Mouse (Mus musculus): ENCODE results near the gene Hoxb7. TPM values are rescaled to one million over a fixed set of nuclear protein-coding genes. Genes with fewer than 3 reads are reported as not detected.
A peak's percentile ranks its signal among the peaks of the same experiment; 100 is the strongest.

Hoxb7 gene
- polyA plus RNA-seq, 1 experiment from 2014 or later = not detected

DNA sequence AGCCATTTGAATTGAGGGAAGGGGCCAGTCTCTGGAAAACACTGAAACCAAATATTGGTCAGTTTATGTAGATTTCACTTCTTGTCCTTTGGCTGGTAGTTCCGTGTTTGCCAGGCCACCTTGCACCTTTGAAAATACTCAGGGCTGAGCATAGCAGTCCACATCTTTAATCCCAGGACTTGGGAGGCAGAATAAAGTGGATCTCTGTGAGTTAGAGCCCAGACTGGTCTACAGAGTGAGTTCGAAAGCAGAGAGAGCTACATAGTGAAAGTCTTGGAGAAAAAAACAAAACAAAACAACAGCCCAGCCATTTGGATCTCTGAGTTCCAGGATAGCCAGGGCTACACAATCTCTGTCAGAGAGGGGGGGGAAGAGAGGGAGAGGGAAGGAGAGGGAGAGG lies 29.3 kb upstream of the Hoxb7 start:
- 14% methylated on average over 2 of the region's 2 CpGs for WGBS

DNA sequence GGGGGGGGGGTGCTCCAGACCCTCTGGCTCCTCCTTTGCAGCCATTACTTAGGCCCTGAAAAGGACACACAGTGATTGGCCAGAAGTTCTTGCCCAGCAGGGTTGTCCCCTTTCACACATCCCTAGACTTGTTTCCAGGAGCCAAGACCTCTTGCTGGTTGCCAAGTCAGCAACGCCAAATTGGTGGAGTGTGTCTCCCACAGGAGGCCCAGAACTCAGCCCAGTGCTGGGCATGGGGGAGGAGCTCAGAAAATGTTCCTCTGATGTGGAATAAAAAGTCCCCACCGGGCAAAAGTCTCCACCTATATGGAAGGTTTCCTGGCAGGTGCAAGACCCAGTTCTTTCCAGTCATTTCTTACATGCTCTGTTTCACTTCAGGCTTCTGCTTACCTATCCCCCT lies 27.4 kb upstream of the Hoxb7 start:
- peaks cover 100% of the 10 kb centered on the region for H3K27me3 ChIP-seq (ENCODE audit: control insufficient read depth, insufficient read depth, low read length)
- no peaks in the 10 kb centered on the region for H3K9me3 ChIP-seq (ENCODE audit: control insufficient read depth, low read length)
- no peaks in the 10 kb centered on the region for H3K4me1 ChIP-seq (ENCODE audit: control insufficient read depth, insufficient read depth, low read length)
- whole genome bisulfite sequencing = 3% methylated on average over 2 of the region's 2 CpGs
- H3K4me2 ChIP-seq (ENCODE audit: low read length) = no peak overlapping the region
- ATAC-seq (ENCODE audit: low FRiP score, low TSS enrichment) (no peak), DNase-seq (no peak)
- no peak overlapping the region for H3K4me3 ChIP-seq (replicated peaks; ENCODE audit: low read depth, low read length)
- H3K9ac ChIP-seq (replicated peaks; ENCODE audit: low read length) = no peak overlapping the region
- H3K36me3 ChIP-seq (ENCODE audit: control insufficient read depth, insufficient read depth, low read length) = no peaks in the 10 kb centered on the region
- H3K27ac ChIP-seq (replicated peaks; ENCODE audit: low read depth, low read length) = no peak overlapping the region

More for the DNA sequence above, 29.3 kb upstream of the Hoxb7 start:
- Histone ChIP-seq H3K27ac (replicated peaks; ENCODE audit: low read depth, low read length) (no peak overlapping the region), H3K4me2 (ENCODE audit: low read length) (no peak overlapping the region), H3K4me1 (ENCODE audit: control insufficient read depth, insufficient read depth, low read length) (no peaks in the 10 kb centered on the region), H3K9ac (replicated peaks; ENCODE audit: low read length) (no peak overlapping the region), H3K9me3 (ENCODE audit: control insufficient read depth, low read length) (no peaks in the 10 kb centered on the region), H3K36me3 (ENCODE audit: control insufficient read depth, insufficient read depth, low read length) (no peaks in the 10 kb centered on the region), H3K27me3 (ENCODE audit: control insufficient read depth, insufficient read depth, low read length) (peaks cover 100% of the 10 kb centered on the region), H3K4me3 (replicated peaks; ENCODE audit: low read depth, low read length) (no peak overlapping the region)
- no peak for DNase-seq
- no peak for ATAC-seq (ENCODE audit: low FRiP score, low TSS enrichment)

DNA sequence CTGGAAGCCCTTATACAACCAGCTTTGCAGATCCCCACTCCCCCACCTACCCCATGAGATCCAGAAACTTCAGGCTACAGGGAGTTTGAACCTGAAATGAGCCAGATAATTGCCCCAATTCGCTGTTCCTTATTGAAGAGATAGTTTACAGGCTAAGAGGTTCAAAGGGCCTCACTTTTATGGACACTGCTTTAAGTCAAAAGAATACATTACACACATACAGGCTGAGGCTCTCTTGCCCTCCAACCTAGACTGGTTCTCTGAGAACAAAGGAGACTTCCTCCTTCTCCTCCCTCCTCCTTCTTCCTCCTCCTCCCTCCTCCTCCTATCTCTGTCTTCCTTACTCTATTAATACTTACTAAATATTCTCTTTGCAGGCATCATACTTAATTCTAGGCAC lies 26.9 kb upstream of the Hoxb7 start:
- H3K4me2 ChIP-seq (ENCODE audit: low read length) = no peak overlapping the region
- no peaks in the 10 kb centered on the region for H3K36me3 ChIP-seq (ENCODE audit: control insufficient read depth, insufficient read depth, low read length)
- DNase-seq (no peak), ATAC-seq (ENCODE audit: low FRiP score, low TSS enrichment) (no peak)
- H3K4me3 ChIP-seq (replicated peaks; ENCODE audit: low read depth, low read length) = no peak overlapping the region
- no peak overlapping the region for H3K27ac ChIP-seq (replicated peaks; ENCODE audit: low read depth, low read length)
- 9% methylated on average over 1 of the region's 1 CpGs for WGBS
- H3K9ac ChIP-seq (replicated peaks; ENCODE audit: low read length) = no peak overlapping the region
- H3K9me3 ChIP-seq (ENCODE audit: control insufficient read depth, low read length) = no peaks in the 10 kb centered on the region
- no peaks in the 10 kb centered on the region for H3K4me1 ChIP-seq (ENCODE audit: control insufficient read depth, insufficient read depth, low read length)
- peaks cover 100% of the 10 kb centered on the region for H3K27me3 ChIP-seq (ENCODE audit: control insufficient read depth, insufficient read depth, low read length)

DNA sequence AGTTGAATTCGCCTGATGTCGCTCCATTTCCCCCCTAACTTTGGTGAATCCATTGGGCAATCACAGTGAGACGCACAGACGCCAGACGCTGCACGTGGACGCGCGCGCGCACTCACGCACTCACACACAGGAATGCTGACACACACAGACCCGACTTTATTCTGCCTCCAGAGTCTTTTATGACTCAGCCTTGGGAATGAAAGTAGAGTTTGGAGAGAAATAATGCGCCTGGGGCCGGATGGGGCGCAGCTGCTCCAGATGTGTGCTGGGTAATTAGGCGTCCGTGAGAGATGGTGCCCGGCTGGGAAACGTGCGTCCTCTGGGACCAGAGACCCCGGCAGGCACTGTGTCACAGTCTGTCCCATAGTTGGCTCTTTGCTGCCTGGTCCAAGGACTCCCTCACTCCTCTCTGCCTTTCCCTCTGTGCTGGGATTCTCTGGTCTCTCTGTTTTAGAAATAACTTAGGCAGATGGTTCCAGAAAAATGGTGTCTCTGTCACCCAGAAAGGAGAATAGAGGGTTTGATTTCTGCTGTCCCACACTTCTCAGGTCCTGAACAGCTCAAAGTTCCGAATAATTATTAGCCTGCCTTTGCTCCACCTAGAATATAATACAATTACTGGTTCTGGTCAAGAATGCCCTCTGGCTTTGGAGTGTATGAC lies 26.0 kb upstream of the Hoxb7 start:
- DNase-seq (no peak), ATAC-seq (ENCODE audit: low FRiP score, low TSS enrichment) (no peak)
- no peaks in the 10 kb centered on the region for H3K9me3 ChIP-seq (ENCODE audit: control insufficient read depth, low read length)
- H3K4me1 ChIP-seq (ENCODE audit: control insufficient read depth, insufficient read depth, low read length) = no peaks in the 10 kb centered on the region
- no peaks in the 10 kb centered on the region for H3K36me3 ChIP-seq (ENCODE audit: control insufficient read depth, insufficient read depth, low read length)
- peaks cover 100% of the 10 kb centered on the region for H3K27me3 ChIP-seq (ENCODE audit: control insufficient read depth, insufficient read depth, low read length)
- 2% methylated on average over 23 of the region's 23 CpGs for WGBS
- no peak overlapping the region for H3K4me2 ChIP-seq (ENCODE audit: low read length)
- H3K4me3 ChIP-seq (replicated peaks; ENCODE audit: low read depth, low read length) = no peak overlapping the region
- no peak overlapping the region for H3K9ac ChIP-seq (replicated peaks; ENCODE audit: low read length)
- H3K27ac ChIP-seq (replicated peaks; ENCODE audit: low read depth, low read length) = no peak overlapping the region

DNA sequence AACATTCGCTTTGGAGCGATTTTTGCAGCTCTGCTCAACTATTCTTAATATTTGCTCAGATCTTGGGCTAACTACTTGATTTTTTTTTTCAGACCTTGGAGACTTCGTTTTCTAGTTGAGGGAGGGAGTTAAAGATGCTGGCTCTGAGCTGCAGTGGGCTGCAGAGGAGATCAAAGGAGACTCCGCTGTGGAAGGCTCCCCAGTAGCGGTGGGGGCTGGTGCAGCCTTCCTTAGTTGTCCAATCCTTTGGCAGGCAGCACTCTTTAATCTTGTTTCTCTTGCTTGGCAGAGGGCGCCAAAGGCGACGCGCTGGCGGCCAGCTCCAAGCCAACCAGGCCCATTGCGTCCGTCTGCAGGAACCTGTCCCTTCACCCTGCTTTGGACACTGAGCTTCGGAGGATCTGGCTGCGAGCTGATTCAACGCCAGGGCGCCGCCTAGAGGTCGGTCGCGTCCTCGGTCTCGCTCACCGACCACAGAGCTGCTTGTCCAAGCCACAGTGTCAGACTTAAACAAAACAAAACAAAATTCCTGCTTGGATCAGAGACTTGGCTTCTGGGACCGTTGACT lies 25.0 kb upstream of the Hoxb7 start:
- H3K4me1 ChIP-seq (ENCODE audit: control insufficient read depth, insufficient read depth, low read length) = no peaks in the 10 kb centered on the region
- no peak overlapping the region for H3K9ac ChIP-seq (replicated peaks; ENCODE audit: low read length)
- H3K4me3 ChIP-seq (replicated peaks; ENCODE audit: low read depth, low read length) = no peak overlapping the region
- no peaks in the 10 kb centered on the region for H3K9me3 ChIP-seq (ENCODE audit: control insufficient read depth, low read length)
- peaks cover 100% of the 10 kb centered on the region for H3K27me3 ChIP-seq (ENCODE audit: control insufficient read depth, insufficient read depth, low read length)
- DNase-seq (peak; percentile 75), ATAC-seq (ENCODE audit: low FRiP score, low TSS enrichment) (no peak)
- no peak overlapping the region for H3K4me2 ChIP-seq (ENCODE audit: low read length)
- H3K27ac ChIP-seq (replicated peaks; ENCODE audit: low read depth, low read length) = no peak overlapping the region
- 1% methylated on average over 24 of the region's 24 CpGs for WGBS
- H3K36me3 ChIP-seq (ENCODE audit: control insufficient read depth, insufficient read depth, low read length) = no peaks in the 10 kb centered on the region

DNA sequence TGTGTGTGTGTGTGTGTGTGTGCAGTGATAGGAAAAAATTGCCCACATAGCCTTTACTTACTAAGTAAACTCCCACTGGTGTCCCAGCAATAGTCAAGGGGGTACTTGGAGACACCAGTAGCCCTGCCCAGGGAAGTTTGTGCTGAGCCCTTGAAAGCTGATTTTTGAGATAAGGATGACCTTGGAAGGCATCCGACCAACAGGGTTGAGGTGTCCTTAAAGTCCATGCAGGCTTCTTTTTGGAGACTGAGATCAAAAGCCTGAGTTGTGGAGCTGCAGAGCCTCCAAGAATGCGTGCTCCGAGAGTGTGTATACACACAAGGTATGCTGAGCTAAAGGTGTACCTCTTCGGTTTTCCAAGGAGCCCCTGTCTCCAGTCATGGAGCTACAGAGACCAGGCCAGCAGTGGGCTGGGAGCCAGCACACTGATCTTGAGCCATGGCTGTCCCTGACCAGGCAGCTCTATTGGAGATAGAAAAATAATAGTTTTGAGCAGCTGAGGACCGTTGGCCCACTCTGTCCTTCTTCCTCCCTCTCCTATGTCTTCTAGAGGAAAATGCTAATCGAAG lies 24.1 kb upstream of the Hoxb7 start:
- peaks cover 100% of the 10 kb centered on the region for H3K27me3 ChIP-seq (ENCODE audit: control insufficient read depth, insufficient read depth, low read length)
- H3K4me2 ChIP-seq (ENCODE audit: low read length) = no peak overlapping the region
- H3K27ac ChIP-seq (replicated peaks; ENCODE audit: low read depth, low read length) = no peak overlapping the region
- DNase-seq = peak; percentile 0
- H3K9ac ChIP-seq (replicated peaks; ENCODE audit: low read length) = no peak overlapping the region
- ATAC-seq (ENCODE audit: low FRiP score, low TSS enrichment) = no peak
- no peaks in the 10 kb centered on the region for H3K36me3 ChIP-seq (ENCODE audit: control insufficient read depth, insufficient read depth, low read length)
- H3K4me1 ChIP-seq (ENCODE audit: control insufficient read depth, insufficient read depth, low read length) = no peaks in the 10 kb centered on the region
- no peaks in the 10 kb centered on the region for H3K9me3 ChIP-seq (ENCODE audit: control insufficient read depth, low read length)
- H3K4me3 ChIP-seq (replicated peaks; ENCODE audit: low read depth, low read length) = no peak overlapping the region
- WGBS = 6% methylated on average over 6 of the region's 6 CpGs

DNA sequence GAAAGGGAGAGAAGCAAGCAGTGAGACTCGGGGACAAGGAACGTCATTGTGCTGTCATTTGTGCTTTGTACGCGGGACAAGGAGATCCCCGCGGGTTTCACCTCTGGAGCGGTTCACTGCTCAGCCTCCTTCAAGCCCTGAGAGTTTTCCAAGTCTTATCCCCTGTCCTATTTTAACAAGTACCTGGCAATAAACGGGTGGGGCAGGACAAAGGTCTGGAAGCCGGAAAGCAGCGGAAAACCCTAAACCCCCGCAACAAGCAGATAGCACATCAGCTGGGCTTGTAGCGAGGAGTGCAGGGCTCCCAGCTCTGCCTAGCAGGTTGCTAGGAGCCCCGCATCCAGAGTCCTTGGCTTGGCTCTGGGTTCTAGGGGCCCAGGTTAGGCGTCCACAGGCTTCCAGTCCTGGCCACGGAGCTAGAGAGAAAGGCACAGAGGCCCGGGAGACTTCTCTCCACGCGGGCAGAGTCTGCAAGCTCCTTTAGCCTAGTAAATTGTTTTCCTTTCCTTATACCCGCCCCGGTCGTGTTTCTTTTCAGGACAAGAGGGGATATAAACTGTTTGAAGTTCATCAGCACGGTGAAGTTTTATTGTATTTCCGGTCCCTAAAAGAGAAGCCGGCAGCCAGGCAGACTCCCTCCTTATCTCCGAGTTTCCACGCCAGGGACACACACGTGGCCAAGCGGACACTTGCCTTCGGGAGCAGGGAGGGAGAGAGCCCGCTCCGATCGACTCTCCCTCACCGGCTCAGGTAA lies 22.6 kb upstream of the Hoxb7 start:
- no peak overlapping the region for H3K9ac ChIP-seq (replicated peaks; ENCODE audit: low read length)
- H3K4me3 ChIP-seq (replicated peaks; ENCODE audit: low read depth, low read length) = no peak overlapping the region
- no peaks in the 10 kb centered on the region for H3K4me1 ChIP-seq (ENCODE audit: control insufficient read depth, insufficient read depth, low read length)
- no peak overlapping the region for H3K4me2 ChIP-seq (ENCODE audit: low read length)
- 1% methylated on average over 33 of the region's 33 CpGs for WGBS
- no peaks in the 10 kb centered on the region for H3K36me3 ChIP-seq (ENCODE audit: control insufficient read depth, insufficient read depth, low read length)
- no peaks in the 10 kb centered on the region for H3K9me3 ChIP-seq (ENCODE audit: control insufficient read depth, low read length)
- H3K27me3 ChIP-seq (ENCODE audit: control insufficient read depth, insufficient read depth, low read length) = peaks cover 99% of the 10 kb centered on the region
- DNase-seq = no peak
- no peak overlapping the region for H3K27ac ChIP-seq (replicated peaks; ENCODE audit: low read depth, low read length)
- ATAC-seq (ENCODE audit: low FRiP score, low TSS enrichment) = no peak

DNA sequence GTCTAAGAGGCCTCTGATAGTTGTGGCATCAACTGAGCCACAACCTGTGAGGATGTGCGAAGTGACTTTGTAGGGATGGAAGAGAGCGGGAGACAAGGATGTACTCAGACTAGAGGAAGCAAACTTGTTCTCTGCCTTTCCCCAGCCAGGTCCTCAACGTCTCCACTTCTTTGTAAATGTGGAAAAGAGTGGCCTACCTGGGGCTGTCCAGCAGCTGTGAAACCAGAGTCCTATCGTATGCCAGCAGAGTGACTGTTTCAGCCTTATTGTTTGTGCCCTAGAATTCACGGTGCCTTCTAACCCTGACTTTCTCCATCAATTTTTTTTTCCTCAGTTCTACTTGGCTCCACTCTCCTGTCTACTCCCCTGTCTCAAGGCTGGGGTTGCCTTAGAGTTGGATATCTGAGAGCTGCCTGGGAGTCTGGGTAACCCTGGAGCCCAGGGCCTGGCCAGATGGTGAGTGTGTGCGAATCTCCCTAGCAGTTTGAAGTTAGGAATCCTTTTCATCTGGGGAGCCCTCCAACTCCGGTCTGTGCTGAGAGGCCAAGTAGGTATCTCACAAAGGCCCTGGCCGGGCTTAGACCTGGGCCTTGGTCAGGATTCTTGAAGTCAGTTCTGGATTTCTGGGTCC lies 21.9 kb upstream of the Hoxb7 start:
- ATAC-seq (ENCODE audit: low FRiP score, low TSS enrichment) (no peak), DNase-seq (no peak)
- no peaks in the 10 kb centered on the region for H3K9me3 ChIP-seq (ENCODE audit: control insufficient read depth, low read length)
- no peak overlapping the region for H3K27ac ChIP-seq (replicated peaks; ENCODE audit: low read depth, low read length)
- no peak overlapping the region for H3K9ac ChIP-seq (replicated peaks; ENCODE audit: low read length)
- no peak overlapping the region for H3K4me3 ChIP-seq (replicated peaks; ENCODE audit: low read depth, low read length)
- H3K4me2 ChIP-seq (ENCODE audit: low read length) = no peak overlapping the region
- no peaks in the 10 kb centered on the region for H3K4me1 ChIP-seq (ENCODE audit: control insufficient read depth, insufficient read depth, low read length)
- H3K36me3 ChIP-seq (ENCODE audit: control insufficient read depth, insufficient read depth, low read length) = no peaks in the 10 kb centered on the region
- peaks cover 99% of the 10 kb centered on the region for H3K27me3 ChIP-seq (ENCODE audit: control insufficient read depth, insufficient read depth, low read length)
- 4% methylated on average over 8 of the region's 8 CpGs for WGBS
